In genomic region chr9:69289056-69290017, GRCm38 (mm10) we compare ENCODE assay signal across 8 mouse cellular contexts.
A peak's percentile ranks its signal among the peaks of the same experiment; 100 is the strongest.
DNase-seq lines count a peak whose midpoint lies in the region; ATAC-seq lines count a peak whose summit lies in the region.

No protein-coding gene starts in this region.

- peak; percentile 83 for ATAC-seq in common myeloid progenitor, adult 5-6 weeks (replicated peaks; ENCODE audit: low read depth, poor library complexity, severe bottlenecking)
- peak; percentile 80 for ATAC-seq in inflammation-experienced regulatory T-cells, adult 6 months

- no peaks in the 10 kb centered on the region for H3K9me3 ChIP-seq in megakaryocyte, embryonic 14.5 days

- H3K4me1 ChIP-seq in megakaryocyte, embryonic 14.5 days = peaks cover 23% of the 10 kb centered on the region

- peaks cover 63% of the 10 kb centered on the region for H3K27me3 ChIP-seq in megakaryocyte, embryonic 14.5 days (replicated peaks)

- DNase-seq in ZHBTc4 (ENCODE audit: low read depth, low spot score) = peak; percentile 90
- DNase-seq in gastrocnemius, postnatal 14 days = peak; percentile 90
- DNase-seq in left cerebral cortex, postnatal 10 days (ENCODE audit: extremely low spot score in 1 of 2, low spot score in 2 of 2) = peak; percentile 48 to 91
- DNase-seq in right cerebral cortex, adult 2 months (ENCODE audit: low spot score in 2 of 2) = peak; percentile 73 to 84
- DNase-seq in urinary bladder, adult 2 months (ENCODE audit: low spot score) = peak; percentile 83

- peak overlapping the region; percentile 93 for H3K4me3 ChIP-seq in megakaryocyte, embryonic 14.5 days (replicated peaks)

- intact Hi-C loops in gastrocnemius, postnatal 14 days (cut with DNase I; ENCODE audit: low total_unique reads) = loop anchor here (10.0 kb wide), 1 partner anchor 335 kb away; no protein-coding TSS in a partner anchor
- intact Hi-C loops in left cerebral cortex, postnatal 10 days (cut with DNase I) = loop anchor here (5.0 to 10.0 kb wide), 3 partner anchors 335 to 1275 kb away; no protein-coding TSS in a partner anchor

- no peaks in the 10 kb centered on the region for H3K36me3 ChIP-seq in megakaryocyte, embryonic 14.5 days (replicated peaks; ENCODE audit: low read length)

Comparison
In these comparisons a context has a peak if more than half of its experiments do, and no peak if none do; other contexts are left out.
1. Peak in every context shown above with its lines: DNase-seq, ATAC-seq and H3K4me3 ChIP-seq.